Mouse (Mus musculus) intestine, embryonic 15.5 days (tissue): ENCODE measurements around the gene Ppp2r1b. TPM values are rescaled to one million over a fixed set of nuclear protein-coding genes. Genes with fewer than 3 reads are reported as not detected.

Experiments
- ATAC-seq: fragments of 200-750 bp; cut with Nextera tagmentation; 2 replicates; pipeline ENCODE4 v1.8.0; 2017; ENCODE audit warnings: moderate TSS enrichment, moderate library complexity
- H3K27ac ChIP-seq: fragments of 300-500 bp; sonication (generic); 2 replicates; pipeline ENCODE4 v1.5.1; 2015; ENCODE audit warnings: mild to moderate bottlenecking, inconsistent platforms
- H3K27me3 ChIP-seq: fragments of 300-500 bp; sonication (generic); replicated peaks from 2 replicates; pipeline ENCODE4 v1.6.1; 2015; ENCODE audit warnings: inconsistent platforms
- H3K36me3 ChIP-seq: fragments of 300-500 bp; sonication (generic); 2 replicates; pipeline ENCODE4 v1.6.1; 2015; ENCODE audit warnings: inconsistent platforms
- H3K4me1 ChIP-seq: fragments of 300-500 bp; sonication (generic); replicated peaks from 2 replicates; pipeline ENCODE4 v1.6.1; 2015; ENCODE audit warnings: inconsistent platforms
- H3K4me2 ChIP-seq: fragments of 300-500 bp; sonication (generic); replicated peaks from 2 replicates; pipeline ENCODE4 v1.6.1; 2015; ENCODE audit warnings: mild to moderate bottlenecking, inconsistent platforms
- H3K4me3 ChIP-seq: fragments of 300-500 bp; sonication (generic); replicated peaks from 2 replicates; pipeline ENCODE4 v1.5.1; 2015; ENCODE audit warnings: inconsistent platforms
- H3K9ac ChIP-seq: fragments of 300-500 bp; sonication (generic); 2 replicates; pipeline ENCODE4 v1.6.1; 2015; ENCODE audit warnings: inconsistent platforms
- H3K9me3 ChIP-seq: fragments of 300-500 bp; sonication (generic); 2 replicates; pipeline ENCODE4 v1.6.1; 2016; ENCODE audit warnings: inconsistent platforms
- WGBS: fragments of 180-500 bp; shearing (Covaris S2); methylation state at CpG from one replicate; pipeline ENCODE4 v1.1.7; 2015; 5-methylcytosine and 5-hydroxymethylcytosine counted together
- polyA plus RNA-seq: library from polyadenylated mRNA; unstranded; fragments of >200 nt; fragmentation: Nextera tagmentation; extraction: Ambion mirVana; gene quantifications from 2 replicates; pipeline ENCODE4 v1.2.1, GENCODE M21; 2015

Ppp2r1b gene
- polyA plus RNA-seq, 1 experiment from 2014 or later, result 65.7 TPM

- WGBS, result 76% methylated on average over 3 of the region's 3 CpGs
- Histone ChIP-seq H3K27ac (no peak overlapping the region), H3K4me3 (no peak overlapping the region), H3K4me1 (no peaks in the 10 kb centered on the region), H3K4me2 (no peak overlapping the region), H3K27me3 (no peaks in the 10 kb centered on the region), H3K36me3 (no peaks in the 10 kb centered on the region), H3K9ac (no peak overlapping the region), H3K9me3 (no peaks in the 10 kb centered on the region)
- no peak for ATAC-seq
These were observed 96.8 kb downstream of the Ppp2r1b start for GRCm38 (mm10) chr9:50941804-50942401.

GRCm38 (mm10) chr9:50942711-50943110, 97.6 kb downstream of the Ppp2r1b start:
- Histone ChIP-seq H3K27me3 (no peaks in the 10 kb centered on the region), H3K9ac (no peak overlapping the region), H3K36me3 (no peaks in the 10 kb centered on the region), H3K4me1 (no peaks in the 10 kb centered on the region), H3K4me2 (no peak overlapping the region), H3K27ac (no peak overlapping the region), H3K4me3 (no peak overlapping the region), H3K9me3 (no peaks in the 10 kb centered on the region)
- WGBS, result 94% methylated on average over 2 of the region's 2 CpGs
- ATAC-seq, result no peak

Other genes starting within 250 kb of the Ppp2r1b start
- gene Sdhd, start 241.5 kb upstream of the Ppp2r1b start, polyA plus RNA-seq, result 544 and 560 TPM in 2 replicates
- gene Timm8b, start 241.4 kb upstream of the Ppp2r1b start, polyA plus RNA-seq, result 314 TPM in 2 replicates
- 2.1 and 2.9 TPM in 2 replicates for gene Pih1d2, start 228.0 kb upstream of the Ppp2r1b start, polyA plus RNA-seq
- gene Nkapd1, start 227.8 kb upstream of the Ppp2r1b start, polyA plus RNA-seq, result 17.5 and 20.4 TPM in 2 replicates
- gene Dlat, start 185.5 kb upstream of the Ppp2r1b start, polyA plus RNA-seq, result 58.7 and 63.5 TPM in 2 replicates
- 6.1 and 6.8 TPM in 2 replicates for gene Dixdc1, start 105.8 kb upstream of the Ppp2r1b start, polyA plus RNA-seq
- 15.9 and 18.7 TPM in 2 replicates for gene 2310030G06Rik, start 98.8 kb upstream of the Ppp2r1b start, polyA plus RNA-seq
- gene Cryab, start 94.0 kb upstream of the Ppp2r1b start, polyA plus RNA-seq, result 51.7 and 62.6 TPM in 2 replicates
- gene Hspb2, start 92.9 kb upstream of the Ppp2r1b start, polyA plus RNA-seq, result 5.3 and 5.4 TPM in 2 replicates
- 11.0 and 11.6 TPM in 2 replicates for gene Fdxacb1, start 77.1 kb upstream of the Ppp2r1b start, polyA plus RNA-seq
- 40.8 and 42.8 TPM in 2 replicates for gene Alg9, start 70.3 kb upstream of the Ppp2r1b start, polyA plus RNA-seq
- gene 1110032A03Rik, start 69.8 kb upstream of the Ppp2r1b start, polyA plus RNA-seq, result 26.1 and 30.6 TPM in 2 replicates
- gene Sik2, start 163.8 kb downstream of the Ppp2r1b start, polyA plus RNA-seq, result 13.0 and 14.6 TPM in 2 replicates
- not detected in 2 replicates for gene Btg4, start 215.6 kb downstream of the Ppp2r1b start, polyA plus RNA-seq
- 3.7 and 4.3 TPM in 2 replicates for gene Layn, start 231.8 kb downstream of the Ppp2r1b start, polyA plus RNA-seq